Mouse (Mus musculus) cortical plate, adult 2 months (tissue): ENCODE measurements around the gene G6pc. TPM values are rescaled to one million over a fixed set of nuclear protein-coding genes. Genes with fewer than 3 reads are reported as not detected.
"Not testable (repeated sequence)": the region's sequence is repeated elsewhere in the genome, so short reads cannot be mapped to it uniquely, and the experiment has no call there.

Source experiments
- H3K27ac ChIP-seq: fragments of 200-500 bp; 2 replicates; pipeline ENCODE4 v1.5.1; 2012; ENCODE audit warnings: low read length, control low read depth, inconsistent platforms; ENCODE audit not compliant: insufficient read depth
- H3K4me1 ChIP-seq: fragments of 200-500 bp; 2 replicates; pipeline ENCODE4 v1.6.1; 2011; ENCODE audit warnings: low read length; ENCODE audit not compliant: control insufficient read depth, insufficient read depth
- H3K4me3 ChIP-seq: fragments of 200-500 bp; 2 replicates; pipeline ENCODE4 v1.5.1; 2011; ENCODE audit warnings: mild to moderate bottlenecking, low read length, control low read depth; ENCODE audit not compliant: insufficient read depth
- CTCF ChIP-seq: fragments of 200-500 bp; IDR thresholded peaks from 2 replicates; pipeline ENCODE4 v1.5.1; 2011; ENCODE audit warnings: mild to moderate bottlenecking, control low read depth, low read length; ENCODE audit not compliant: insufficient read depth; ENCODE audit errors: extremely low read depth
- POLR2A ChIP-seq: fragments of 200-500 bp; IDR thresholded peaks from 2 replicates; pipeline ENCODE4 v1.6.1; 2011; ENCODE audit warnings: mild to moderate bottlenecking, low read length, control low read depth; ENCODE audit not compliant: insufficient read depth; ENCODE audit errors: extremely low read depth
- polyA plus RNA-seq: library from polyadenylated mRNA; depleted of rRNA; stranded (reverse); fragments of >200 nt; gene quantifications from 2 replicates; pipeline ENCODE4 v1.2.3, GENCODE M21; 2012

The G6pc gene
- polyA plus RNA-seq, 1 experiment = not detected

- Histone ChIP-seq H3K4me3 (no peak overlapping the region), H3K4me1 (no peaks in the 10 kb centered on the region), H3K27ac (no peak overlapping the region)
- TF ChIP-seq POLR2A (no peak), CTCF (no peak)
These were observed 12.8 kb upstream of the G6pc start for GRCm38 (mm10) chr11:101354438-101355010.

- no peaks in the 10 kb centered on the region for H3K4me1 ChIP-seq
- H3K27ac ChIP-seq = no peak overlapping the region
- TF ChIP-seq CTCF (no peak), POLR2A (no peak)
- H3K4me3 ChIP-seq = no peak overlapping the region
These were observed 11.4 kb upstream of the G6pc start for GRCm38 (mm10) chr11:101355916-101356315.

- Histone ChIP-seq H3K27ac (no peak overlapping the region), H3K4me3 (no peak overlapping the region), H3K4me1 (no peaks in the 10 kb centered on the region)
- TF ChIP-seq POLR2A = no peak
- TF ChIP-seq CTCF = no peak
These were observed 9.7 kb upstream of the G6pc start for GRCm38 (mm10) chr11:101357505-101358182.

GRCm38 (mm10) chr11:101359776-101360175 lies 7.6 kb upstream of the G6pc start:
- H3K27ac ChIP-seq = no peak overlapping the region
- no peak for TF ChIP-seq POLR2A
- TF ChIP-seq CTCF = no peak
- no peaks in the 10 kb centered on the region for H3K4me1 ChIP-seq
- H3K4me3 ChIP-seq = no peak overlapping the region

- no peak overlapping the region for H3K27ac ChIP-seq
- H3K4me3 ChIP-seq = no peak overlapping the region
- TF ChIP-seq CTCF (no peak), POLR2A (no peak)
These were observed 6.7 kb upstream of the G6pc start for GRCm38 (mm10) chr11:101360651-101361113.

DNA sequence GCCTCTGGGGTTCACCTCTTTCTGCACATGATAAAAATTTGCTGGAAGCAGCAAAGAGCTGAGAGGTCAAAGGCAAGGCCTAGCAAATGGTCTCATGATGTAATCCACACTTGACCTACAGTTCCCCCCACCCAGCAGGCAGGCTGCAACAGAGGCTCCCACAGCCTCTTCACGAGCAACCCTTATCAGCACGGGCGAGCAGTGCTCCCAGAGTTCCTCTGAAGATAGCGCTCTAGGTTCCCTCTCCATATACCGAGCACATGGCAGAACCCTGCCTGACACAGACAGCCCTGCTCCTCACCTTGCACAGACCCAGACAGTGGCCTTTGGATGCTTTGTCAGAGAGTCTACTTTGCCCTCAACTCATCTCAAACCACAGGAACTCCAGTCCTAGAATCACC lies 2.8 kb upstream of the G6pc start:
- Histone ChIP-seq H3K4me1 (no peaks in the 10 kb centered on the region), H3K4me3 (no peak overlapping the region), H3K27ac (no peak overlapping the region)
- TF ChIP-seq POLR2A (no peak), CTCF (no peak)

More at GRCm38 (mm10) chr11:101360651-101361113, 6.7 kb upstream of the G6pc start:
- H3K4me1 ChIP-seq = no peaks in the 10 kb centered on the region

DNA sequence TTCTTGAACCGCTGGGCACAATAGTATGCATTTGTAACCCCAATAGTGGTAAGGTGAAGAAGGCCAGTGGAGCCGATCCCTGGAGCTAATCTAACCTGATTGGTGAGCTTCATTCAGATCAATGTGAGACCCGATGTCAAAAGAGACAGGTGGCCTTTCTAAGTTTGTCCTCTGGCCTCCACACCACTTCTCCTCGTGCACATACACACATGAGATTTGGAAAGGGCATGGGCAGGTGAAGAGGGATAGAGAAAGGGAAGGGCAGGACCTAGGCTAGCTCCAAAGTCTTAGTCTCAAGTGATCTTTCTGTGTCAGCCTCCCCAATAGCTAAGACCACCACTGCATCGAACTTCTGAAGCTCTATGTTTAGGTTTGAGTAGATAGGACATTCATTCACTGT lies 2.8 kb downstream of the G6pc start:
- no peaks in the 10 kb centered on the region for H3K4me1 ChIP-seq
- H3K27ac ChIP-seq = no peak overlapping the region
- TF ChIP-seq POLR2A (no peak), CTCF (no peak)
- H3K4me3 ChIP-seq = no peak overlapping the region

DNA sequence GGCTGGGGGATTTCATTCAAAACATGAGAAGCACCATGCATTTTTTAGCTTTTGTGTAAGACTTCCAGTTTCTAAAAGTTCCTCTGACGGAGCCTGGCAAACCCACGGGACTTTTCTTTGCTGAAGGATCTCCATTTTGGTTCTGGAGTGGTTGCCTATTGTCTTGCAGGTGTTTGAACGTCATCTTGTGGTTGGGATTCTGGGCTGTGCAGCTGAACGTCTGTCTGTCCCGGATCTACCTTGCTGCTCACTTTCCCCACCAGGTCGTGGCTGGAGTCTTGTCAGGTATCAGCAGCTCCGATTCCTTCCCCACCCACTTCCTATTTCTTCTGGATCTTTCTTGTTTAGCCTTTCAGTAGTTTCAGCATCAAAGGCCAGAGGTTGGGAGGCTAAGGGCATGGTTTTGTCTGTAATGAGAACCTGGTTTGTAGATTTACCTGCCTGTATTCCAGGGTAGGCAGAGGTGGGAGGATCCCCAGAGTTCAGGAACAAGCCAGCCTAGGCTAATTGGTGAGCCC lies 7.1 kb downstream of the G6pc start:
- Histone ChIP-seq H3K4me1 (no peaks in the 10 kb centered on the region), H3K27ac (no peak overlapping the region), H3K4me3 (no peak overlapping the region)
- TF ChIP-seq POLR2A = no peak
- no peak for TF ChIP-seq CTCF

DNA sequence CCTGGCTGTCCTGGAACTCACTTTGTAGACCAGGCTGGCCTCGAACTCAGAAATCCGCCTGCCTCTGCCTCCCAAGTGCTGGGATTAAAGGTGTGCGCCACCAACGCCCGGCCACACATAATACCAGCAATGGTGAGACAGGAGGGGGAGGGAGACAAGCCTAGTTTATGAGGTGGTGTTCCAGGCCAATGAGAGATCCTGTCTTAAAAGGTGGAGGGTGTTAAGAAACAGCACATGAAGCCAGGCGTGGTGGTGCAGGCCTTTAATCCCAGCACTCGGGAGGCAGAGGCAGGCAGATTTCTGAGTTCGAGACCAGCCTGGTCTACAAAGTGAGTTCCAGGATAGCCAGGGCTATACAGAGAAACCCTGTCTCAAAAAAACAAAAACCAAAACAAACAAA lies 10.8 kb downstream of the G6pc start:
- H3K27ac ChIP-seq, H3K4me3 ChIP-seq, H3K4me1 ChIP-seq: not testable (repeated sequence)

GRCm38 (mm10) chr11:101378926-101379325 lies 11.6 kb downstream of the G6pc start:
- TF ChIP-seq POLR2A (no peak), CTCF (no peak)
- Histone ChIP-seq H3K27ac (no peak overlapping the region), H3K4me1 (no peaks in the 10 kb centered on the region), H3K4me3 (no peak overlapping the region)

- no peaks in the 10 kb centered on the region for H3K4me1 ChIP-seq
- no peak for TF ChIP-seq CTCF
- TF ChIP-seq POLR2A = no peak
- no peak overlapping the region for H3K27ac ChIP-seq
- H3K4me3 ChIP-seq = no peak overlapping the region
These were observed 14.5 kb downstream of the G6pc start for GRCm38 (mm10) chr11:101381817-101382216.
